Mouse (Mus musculus): ENCODE measurements around the gene Olfr1390.
"Not testable (repeated sequence)": the region's sequence is repeated elsewhere in the genome, so short reads cannot be mapped to it uniquely, and the experiment has no call there.

The Olfr1390 gene

DNA sequence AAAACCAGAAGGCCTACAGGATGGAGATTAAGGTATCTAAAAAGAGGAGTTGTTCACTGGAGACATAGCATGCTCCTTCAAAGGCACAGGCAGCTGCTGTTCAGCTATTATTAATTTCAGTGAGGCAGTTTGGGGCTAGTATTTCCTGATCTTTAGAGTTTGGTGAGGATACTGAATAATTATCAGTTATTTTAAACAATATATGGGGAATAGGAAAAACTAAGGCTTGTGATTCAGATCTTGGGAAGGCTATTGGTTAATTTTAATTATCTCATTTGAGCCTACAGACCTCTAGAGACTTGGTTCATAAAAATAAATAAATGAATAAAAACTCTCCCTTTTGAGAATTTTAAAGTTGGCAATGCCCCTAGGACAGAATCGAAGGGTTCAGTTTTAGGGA is at the start of gene Olfr1390:
Gene Olfr1390 (plus strand): TSS at position 301 of the 400 bp plus-strand sequence.
- in situ Hi-C loops (cut with MboI, MseI): no loop called here

DNA sequence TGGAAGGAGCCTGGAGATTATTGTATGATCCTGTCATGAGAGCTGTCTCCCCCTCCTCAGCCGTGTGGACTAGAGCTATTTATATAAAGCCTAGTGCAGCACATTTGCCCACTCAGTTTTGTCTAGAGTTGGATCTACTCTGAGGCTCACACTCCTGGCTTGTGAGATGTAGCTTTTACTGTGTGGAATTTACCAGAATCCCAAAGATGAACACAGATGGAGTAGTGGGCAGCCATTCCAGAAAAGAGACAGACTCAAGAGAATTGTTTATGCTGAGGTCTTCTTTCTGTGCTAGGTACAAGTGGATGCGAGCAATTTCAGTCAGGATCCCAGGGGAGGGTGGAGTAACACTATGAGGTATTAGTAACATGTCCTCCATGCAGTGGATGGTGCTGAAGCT is 47.7 kb upstream of the Olfr1390 start:
- in situ Hi-C loops (cut with MboI, MseI): no loop called here

DNA sequence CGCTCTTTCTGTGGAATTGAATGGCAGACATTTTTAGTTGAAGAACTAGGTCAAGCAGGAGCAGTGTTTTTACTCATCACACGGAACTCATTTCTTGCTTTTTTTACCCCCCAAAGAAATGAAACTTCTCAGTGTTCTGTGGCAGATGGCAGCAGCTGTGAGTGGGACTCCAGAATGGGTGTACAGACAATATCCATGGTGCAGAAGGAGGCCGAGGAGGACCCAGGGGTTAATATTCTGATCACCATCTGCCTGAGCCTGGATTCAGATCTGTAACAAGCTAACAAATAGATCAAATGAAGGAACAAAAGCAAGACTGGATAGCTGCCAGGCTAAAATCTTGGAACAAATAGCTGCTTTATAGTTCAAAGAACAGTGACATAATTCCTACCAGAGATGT is 42.2 kb upstream of the Olfr1390 start:
- in situ Hi-C loops (cut with MboI, MseI): no loop called here

DNA sequence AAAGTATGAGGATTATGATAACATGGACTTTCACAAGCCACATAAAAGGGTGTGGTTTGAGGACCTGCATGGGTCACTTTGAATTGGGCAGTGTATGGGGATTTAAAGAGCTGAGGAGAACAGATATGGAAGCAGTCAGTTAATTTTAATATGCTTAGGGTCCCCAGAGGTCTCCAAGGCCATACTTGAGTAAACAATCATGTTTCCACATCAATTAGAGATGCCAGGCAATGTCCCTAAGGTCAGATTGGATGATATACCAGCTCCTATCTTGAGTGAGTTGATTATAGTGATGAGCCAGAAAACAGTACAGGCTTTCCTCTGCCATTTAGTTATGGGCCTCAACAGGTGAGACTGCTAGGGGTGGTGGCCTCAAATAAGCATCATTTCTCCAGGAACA is 30.5 kb upstream of the Olfr1390 start, which contains the start of gene Olfr10:
Gene Olfr10 (plus strand): TSS at position 301 of the 400 bp plus-strand sequence.
- in situ Hi-C loops (cut with MboI, MseI): no loop called here

DNA sequence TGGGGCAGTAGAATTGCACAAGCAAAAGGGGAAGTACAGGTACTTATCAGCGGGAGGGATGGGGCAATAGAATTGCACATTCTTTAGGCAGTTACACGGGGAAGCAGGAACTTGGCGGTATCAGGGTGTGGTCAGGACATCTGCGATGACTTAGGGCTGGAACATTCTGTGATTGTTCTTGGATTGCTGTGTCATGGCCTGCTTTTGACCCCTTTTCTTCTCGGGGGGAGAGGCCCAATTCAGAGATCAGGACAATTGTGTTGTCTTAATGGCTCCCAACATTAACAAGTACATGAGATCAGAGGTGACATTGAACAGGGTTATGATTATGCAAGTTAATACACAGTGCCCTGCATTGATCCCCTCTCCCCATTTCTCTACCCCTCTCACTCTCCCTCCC is 26.4 kb upstream of the Olfr1390 start:
- in situ Hi-C loops (cut with MboI, MseI): not testable (repeated sequence)

DNA sequence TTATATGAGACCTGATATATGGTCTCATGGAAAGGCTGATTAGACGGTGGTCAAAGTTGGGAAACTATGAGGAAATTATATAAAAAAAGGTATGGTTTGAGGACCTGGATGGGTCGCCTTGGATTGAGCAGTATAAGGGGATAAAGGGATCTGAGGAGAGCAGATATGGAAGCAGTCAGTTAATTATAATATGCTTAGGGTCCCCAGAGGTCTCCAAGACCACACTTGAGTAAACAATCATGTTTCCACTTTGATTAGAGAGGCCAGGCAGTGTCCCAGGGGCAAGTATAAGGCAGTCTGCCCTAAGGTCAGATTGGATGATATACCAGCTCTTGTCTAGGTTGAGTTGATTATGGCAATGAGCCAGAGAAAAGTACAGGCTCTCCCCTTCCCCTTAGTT is 12.5 kb upstream of the Olfr1390 start, which contains the start of gene Olfr1391:
Gene Olfr1391 (plus strand): TSS at position 301 of the 400 bp plus-strand sequence.
- in situ Hi-C loops (cut with MboI, MseI): no loop called here

DNA sequence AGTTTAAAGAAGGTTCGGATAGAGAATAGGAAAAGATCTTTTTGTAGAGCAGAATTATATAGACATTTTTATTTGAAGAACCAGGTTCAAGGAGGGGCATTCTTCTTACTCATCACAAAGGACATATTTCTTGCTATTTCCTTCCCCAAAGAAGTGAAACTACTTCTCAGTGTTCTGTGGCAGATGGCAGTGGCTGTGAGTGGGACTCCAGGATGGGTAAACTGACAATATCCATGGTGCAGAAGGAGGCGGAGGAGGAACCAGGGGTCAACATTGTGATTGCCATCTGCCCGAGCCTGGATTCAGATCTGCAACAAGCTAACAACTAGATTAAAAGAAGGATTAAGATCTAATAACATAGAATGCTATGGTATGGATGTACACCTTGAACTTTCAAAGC is 8.3 kb upstream of the Olfr1390 start:
- in situ Hi-C loops (cut with MboI, MseI): no loop called here

DNA sequence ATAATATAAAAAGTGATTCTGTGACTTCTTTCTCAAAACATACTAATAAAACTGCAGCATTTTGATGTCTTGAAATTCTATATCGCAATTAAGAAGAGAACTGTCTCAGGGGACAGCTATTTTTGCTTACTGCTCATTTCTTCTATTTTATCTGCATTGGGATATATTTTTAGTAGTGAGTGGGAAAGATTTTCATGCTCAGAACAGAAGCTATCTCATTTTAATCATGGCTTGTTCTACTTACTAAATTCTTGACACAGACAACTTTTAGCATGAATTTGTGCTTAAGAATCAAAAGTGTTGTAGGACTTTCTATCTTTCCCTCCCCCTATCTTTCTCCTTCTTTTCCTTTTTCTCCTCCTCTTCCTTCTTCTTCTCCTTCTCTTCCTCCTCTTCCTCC is 5.3 kb upstream of the Olfr1390 start:
- in situ Hi-C loops (cut with MboI, MseI): no loop called here

DNA sequence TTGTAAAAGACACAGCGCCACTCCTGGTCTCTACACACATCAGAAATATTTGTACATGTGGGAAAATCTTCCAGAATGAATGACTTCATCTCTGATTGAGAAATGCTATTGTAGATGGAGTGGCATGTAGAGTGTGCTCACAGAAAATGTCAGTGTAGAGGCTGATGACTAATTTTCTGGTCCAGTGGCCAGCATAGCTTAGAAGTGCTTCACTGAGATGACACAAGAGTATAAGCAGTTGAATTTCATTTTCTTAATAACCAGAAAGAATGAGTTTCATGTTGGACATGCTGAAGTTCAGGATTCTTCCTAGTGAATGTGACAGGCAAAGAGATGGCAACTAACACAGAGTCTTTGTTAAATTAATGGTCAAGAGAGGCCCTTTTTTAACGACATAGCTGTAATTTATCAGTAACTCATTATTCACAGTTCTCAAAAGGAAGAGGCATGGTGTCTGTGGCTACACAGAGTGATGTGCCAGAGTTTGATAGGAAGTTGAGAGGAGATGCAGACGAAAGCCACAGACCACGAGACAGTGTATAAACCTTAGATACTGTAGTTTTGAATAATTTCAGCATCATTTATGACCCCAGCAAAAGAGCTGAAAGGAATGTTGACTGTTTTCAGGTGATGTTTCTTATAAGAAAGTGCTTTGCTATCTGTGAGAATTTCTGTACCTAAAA is 2.3 kb downstream of the Olfr1390 start:
- in situ Hi-C loops (cut with MboI, MseI): no loop called here

DNA sequence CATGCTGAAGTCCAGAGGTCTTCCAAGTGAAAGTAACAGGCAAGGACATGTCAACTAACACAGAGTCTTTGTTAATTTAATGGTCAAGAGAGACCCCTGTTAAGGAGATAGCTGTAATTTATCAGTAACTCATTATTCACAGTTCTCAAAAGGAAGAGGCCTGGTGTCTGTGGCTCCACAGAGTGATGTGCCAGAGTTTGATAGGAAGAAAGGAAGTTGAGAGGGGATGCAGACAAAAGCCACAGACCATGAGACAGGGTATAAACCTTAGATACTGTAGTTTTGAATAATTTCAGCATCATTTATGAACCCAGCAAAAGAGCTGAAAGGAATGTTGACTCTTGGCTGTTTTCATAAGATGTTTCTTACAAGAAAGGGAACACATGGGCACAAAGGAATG is 48.1 kb downstream of the Olfr1390 start:
- in situ Hi-C loops (cut with MboI, MseI): no loop called here

DNA sequence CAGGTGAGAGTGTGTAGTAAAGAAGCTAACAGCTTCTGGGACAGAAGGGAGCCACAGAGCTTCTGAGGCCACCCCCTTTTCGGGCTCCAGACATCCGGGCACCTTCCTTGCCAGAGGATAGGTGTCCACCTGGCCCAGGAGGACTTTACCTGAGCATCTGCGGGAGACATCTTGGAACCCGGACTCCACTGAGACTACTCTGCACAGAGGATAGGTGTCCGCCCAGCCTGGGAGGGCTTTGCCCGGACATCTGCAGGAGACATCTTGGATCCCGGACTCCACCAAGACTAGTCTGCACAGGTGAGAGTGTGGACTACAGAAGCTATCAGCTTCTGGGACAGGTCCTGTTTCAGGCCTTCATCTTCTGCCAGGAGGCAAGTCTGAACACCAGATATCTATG is 51.1 kb downstream of the Olfr1390 start:
- in situ Hi-C loops (cut with MboI, MseI): not testable (repeated sequence)
